Mouse (Mus musculus): ENCODE measurements around the gene Acaa1b.

DNA sequence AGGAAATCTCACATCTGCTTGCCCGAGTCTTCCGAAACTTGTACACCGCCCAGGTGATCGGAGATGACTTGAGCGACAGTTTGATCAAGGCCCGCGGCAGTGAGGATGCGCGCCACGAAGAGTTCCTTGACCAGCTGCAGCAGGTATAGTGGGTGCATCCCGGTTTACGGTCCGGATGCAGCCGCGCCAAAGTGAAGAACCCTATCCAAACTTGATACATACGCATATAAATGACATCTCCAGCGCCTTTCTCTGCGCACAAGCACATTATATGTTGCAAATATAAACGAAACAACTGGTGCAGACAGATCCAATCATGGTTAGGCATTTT is 54.1 kb downstream of the Acaa1b start:
- TF ChIP-seq ZC3H11A (IDR thresholded peaks at IDR 0.05; ENCODE audit: borderline replicate concordance, low read depth, low read length): no peak
- no peak for TF ChIP-seq ZNF384 (IDR thresholded peaks at IDR 0.05; ENCODE audit: low read depth, low read length)
- TF ChIP-seq HCFC1 (IDR thresholded peaks at IDR 0.05; ENCODE audit: borderline replicate concordance, insufficient read depth, low read length): no peak
- TF ChIP-seq CHD2 (IDR thresholded peaks at IDR 0.05; ENCODE audit: low read depth, low read length): no peak
- no peak for TF ChIP-seq MAFK (IDR thresholded peaks at IDR 0.05; ENCODE audit: insufficient read depth, low read depth, low read length)

Data from ES-E14 (cell line).